Mouse (Mus musculus): ENCODE results near the gene Myl12a. TPM values are rescaled to one million over a fixed set of nuclear protein-coding genes. Genes with fewer than 3 reads are reported as not detected.

Gene Myl12a
- polyA plus RNA-seq, 1 experiment from 2014 or later = 574 TPM

GRCm38 (mm10) chr17:70999187-70999586 lies 3.5 kb downstream of the Myl12a start:
- 49% methylated on average over 5 of the region's 5 CpGs for whole genome bisulfite sequencing
- H3K4me3 ChIP-seq = no peak overlapping the region

GRCm38 (mm10) chr17:70998400-70998975 lies 4.2 kb downstream of the Myl12a start:
- H3K9ac ChIP-seq = no peak overlapping the region
- WGBS = 75% methylated on average over 9 of the region's 9 CpGs

More at GRCm38 (mm10) chr17:70999187-70999586, 3.5 kb downstream of the Myl12a start:
- H3K36me3 ChIP-seq = peaks cover 20% of the 10 kb centered on the region
- no peak overlapping the region for H3K9ac ChIP-seq
- peak overlapping the region; percentile 23; the same call in 1 of the 2 replicates for H3K27ac ChIP-seq
- H3K4me1 ChIP-seq = peaks cover 36% of the 10 kb centered on the region
- ATAC-seq (ENCODE audit: insufficient number of reproducible peaks, insufficient read depth, low FRiP score, low TSS enrichment) = no peak
- no peaks in the 10 kb centered on the region for H3K27me3 ChIP-seq
- H3K4me2 ChIP-seq (replicated peaks) = 0 out of 2 replicates have a peak overlapping the region, but pooled peaks have one; percentile 9
- H3K9me3 ChIP-seq = no peaks in the 10 kb centered on the region

GRCm38 (mm10) chr17:70997836-70998235 lies 4.8 kb downstream of the Myl12a start:
- ATAC-seq (ENCODE audit: insufficient number of reproducible peaks, insufficient read depth, low FRiP score, low TSS enrichment) = no peak

More at GRCm38 (mm10) chr17:70998400-70998975, 4.2 kb downstream of the Myl12a start:
- Histone ChIP-seq H3K27me3 (no peaks in the 10 kb centered on the region), H3K4me3 (no peak overlapping the region), H3K4me2 (replicated peaks) (no peak overlapping the region), H3K36me3 (peaks cover 23% of the 10 kb centered on the region), H3K4me1 (peaks cover 37% of the 10 kb centered on the region), H3K9me3 (no peaks in the 10 kb centered on the region), H3K27ac (no peak overlapping the region)
- ATAC-seq (ENCODE audit: insufficient number of reproducible peaks, insufficient read depth, low FRiP score, low TSS enrichment) = no peak

GRCm38 (mm10) chr17:70995551-70995950 lies 7.1 kb downstream of the Myl12a start:
- Histone ChIP-seq H3K4me1 (peaks cover 45% of the 10 kb centered on the region), H3K36me3 (peaks cover 34% of the 10 kb centered on the region)

More at GRCm38 (mm10) chr17:70997836-70998235, 4.8 kb downstream of the Myl12a start:
- Histone ChIP-seq H3K4me3 (no peak overlapping the region), H3K27me3 (no peaks in the 10 kb centered on the region), H3K27ac (no peak overlapping the region), H3K4me2 (replicated peaks) (0 out of 2 replicates have a peak overlapping the region, but pooled peaks have one; percentile 13), H3K9me3 (no peaks in the 10 kb centered on the region), H3K4me1 (peaks cover 34% of the 10 kb centered on the region), H3K9ac (no peak overlapping the region), H3K36me3 (peaks cover 25% of the 10 kb centered on the region)
- 58% methylated on average over 6 of the region's 6 CpGs for WGBS

GRCm38 (mm10) chr17:70994671-70995070 lies 8.0 kb downstream of the Myl12a start:
- H3K27me3 ChIP-seq = no peaks in the 10 kb centered on the region
- 87% methylated on average over 6 of the region's 6 CpGs for WGBS
- H3K4me1 ChIP-seq = peaks cover 39% of the 10 kb centered on the region; the same call in 1 of the 2 replicates
- H3K27ac ChIP-seq = no peak overlapping the region
- no peak overlapping the region for H3K4me3 ChIP-seq
- no peak for ATAC-seq (ENCODE audit: insufficient number of reproducible peaks, insufficient read depth, low FRiP score, low TSS enrichment)
- peaks cover 34% of the 10 kb centered on the region for H3K36me3 ChIP-seq
- no peaks in the 10 kb centered on the region for H3K9me3 ChIP-seq
- H3K9ac ChIP-seq = no peak overlapping the region
- no peak overlapping the region for H3K4me2 ChIP-seq (replicated peaks)

More at GRCm38 (mm10) chr17:70995551-70995950, 7.1 kb downstream of the Myl12a start:
- H3K9me3 ChIP-seq = no peaks in the 10 kb centered on the region
- no peaks in the 10 kb centered on the region for H3K27me3 ChIP-seq
- no peak overlapping the region for H3K4me2 ChIP-seq (replicated peaks)
- no peak overlapping the region for H3K27ac ChIP-seq
- H3K4me3 ChIP-seq = no peak overlapping the region
- ATAC-seq (ENCODE audit: insufficient number of reproducible peaks, insufficient read depth, low FRiP score, low TSS enrichment) = no peak
- H3K9ac ChIP-seq = no peak overlapping the region
- 92% methylated on average over 6 of the region's 6 CpGs for WGBS

GRCm38 (mm10) chr17:70993385-70993807 lies 9.3 kb downstream of the Myl12a start:
- H3K4me3 ChIP-seq = no peak overlapping the region
- peaks cover 34% of the 10 kb centered on the region for H3K36me3 ChIP-seq
- ATAC-seq (ENCODE audit: insufficient number of reproducible peaks, insufficient read depth, low FRiP score, low TSS enrichment) = no peak
- no peak overlapping the region for H3K9ac ChIP-seq
- no peaks in the 10 kb centered on the region for H3K27me3 ChIP-seq
- H3K27ac ChIP-seq = no peak overlapping the region
- H3K4me2 ChIP-seq (replicated peaks) = no peak overlapping the region
- H3K4me1 ChIP-seq = peaks cover 39% of the 10 kb centered on the region
- WGBS = 37% methylated on average over 3 of the region's 3 CpGs
- no peaks in the 10 kb centered on the region for H3K9me3 ChIP-seq

- ATAC-seq (ENCODE audit: insufficient number of reproducible peaks, insufficient read depth, low FRiP score, low TSS enrichment) = no peak
- H3K27me3 ChIP-seq = no peaks in the 10 kb centered on the region
- WGBS = 87% methylated on average over 9 of the region's 9 CpGs
- H3K4me3 ChIP-seq = no peak overlapping the region
- 0 out of 2 replicates have a peak overlapping the region, but pooled peaks have one; percentile 8 for H3K27ac ChIP-seq
- no peak overlapping the region for H3K9ac ChIP-seq
- peaks cover 34% of the 10 kb centered on the region for H3K36me3 ChIP-seq
- H3K4me2 ChIP-seq (replicated peaks) = no peak overlapping the region
- no peaks in the 10 kb centered on the region for H3K9me3 ChIP-seq
- peaks cover 35% of the 10 kb centered on the region for H3K4me1 ChIP-seq
These were observed 10.0 kb downstream of the Myl12a start for GRCm38 (mm10) chr17:70992662-70993061.

- Histone ChIP-seq H3K4me2 (replicated peaks) (no peak overlapping the region), H3K4me3 (no peak overlapping the region), H3K4me1 (peaks cover 35% of the 10 kb centered on the region), H3K27me3 (no peaks in the 10 kb centered on the region), H3K9ac (no peak overlapping the region), H3K27ac (peak overlapping the region; percentile 88), H3K9me3 (no peaks in the 10 kb centered on the region), H3K36me3 (peaks cover 34% of the 10 kb centered on the region)
- no peak for ATAC-seq (ENCODE audit: insufficient number of reproducible peaks, insufficient read depth, low FRiP score, low TSS enrichment)
- 81% methylated on average over 16 of the region's 16 CpGs for WGBS
These were observed 10.7 kb downstream of the Myl12a start for GRCm38 (mm10) chr17:70991706-70992625.

- Histone ChIP-seq H3K4me3 (peak overlapping the region; percentile 71), H3K27me3 (no peaks in the 10 kb centered on the region), H3K4me1 (peaks cover 35% of the 10 kb centered on the region), H3K36me3 (peaks cover 35% of the 10 kb centered on the region), H3K9me3 (no peaks in the 10 kb centered on the region), H3K9ac (peak overlapping the region; percentile 72), H3K4me2 (replicated peaks) (peak overlapping the region; percentile 65), H3K27ac (peak overlapping the region; percentile 88)
- ATAC-seq (ENCODE audit: insufficient number of reproducible peaks, insufficient read depth, low FRiP score, low TSS enrichment) = peak; percentile 82
- 1% methylated on average over 64 of the region's 70 CpGs for WGBS
These were observed 12.0 kb downstream of the Myl12a start for GRCm38 (mm10) chr17:70990403-70991303.

- H3K4me3 ChIP-seq = peak overlapping the region; percentile 71
- 1% methylated on average over 24 of the region's 24 CpGs for WGBS
- ATAC-seq (ENCODE audit: insufficient number of reproducible peaks, insufficient read depth, low FRiP score, low TSS enrichment) = peak; percentile 65
- H3K4me2 ChIP-seq (replicated peaks) = peak overlapping the region; percentile 65
- no peaks in the 10 kb centered on the region for H3K27me3 ChIP-seq
- peaks cover 35% of the 10 kb centered on the region for H3K4me1 ChIP-seq
- H3K36me3 ChIP-seq = peaks cover 36% of the 10 kb centered on the region
- peak overlapping the region; percentile 88 for H3K27ac ChIP-seq
- no peaks in the 10 kb centered on the region for H3K9me3 ChIP-seq
- H3K9ac ChIP-seq = peak overlapping the region; percentile 72
These were observed 12.7 kb downstream of the Myl12a start for GRCm38 (mm10) chr17:70989991-70990390.

- Histone ChIP-seq H3K4me3 (peak overlapping the region; percentile 71), H3K4me1 (peaks cover 31% of the 10 kb centered on the region), H3K9ac (peak overlapping the region; percentile 72; the same call in 1 of the 2 replicates), H3K27ac (no peak overlapping the region), H3K27me3 (no peaks in the 10 kb centered on the region), H3K9me3 (no peaks in the 10 kb centered on the region), H3K4me2 (replicated peaks) (peak overlapping the region; percentile 65), H3K36me3 (peaks cover 30% of the 10 kb centered on the region)
- 60% methylated on average over 8 of the region's 8 CpGs for WGBS
- ATAC-seq (ENCODE audit: insufficient number of reproducible peaks, insufficient read depth, low FRiP score, low TSS enrichment) = no peak
These were observed 13.2 kb downstream of the Myl12a start for GRCm38 (mm10) chr17:70989430-70989829.
